Comparison of ENCODE assay signal across 9 mouse cellular contexts in genomic region chr15:83779387-83779786, GRCm38 (mm10). TPM values are rescaled to one million over a fixed set of nuclear protein-coding genes. Genes with fewer than 3 reads are reported as not detected.
A peak's percentile ranks its signal among the peaks of the same experiment; 100 is the strongest.
DNase-seq lines count a peak whose midpoint lies in the region; ATAC-seq and TF ChIP-seq lines count a peak whose summit lies in the region.
"Had no signal": no experiment of that assay in that cellular context is flagged by ENCODE, and none has a peak within 500 bp of the region (broad histone marks: within the 10 kb centered on the region; RNA-seq: fewer than 3 reads in every experiment).

TSS of gene Mpped1 (plus strand) at chr15:83779467.

- H3K9me3 ChIP-seq in limb, embryonic 14.5 days (ENCODE audit: control insufficient read depth, low read length): no peaks in the 10 kb centered on the region
- no peaks in the 10 kb centered on the region for H3K9me3 ChIP-seq in stomach, postnatal 0 days (ENCODE audit: control insufficient read depth, low read length)

- H3K4me2 ChIP-seq in limb, embryonic 14.5 days (replicated peaks; ENCODE audit: low read depth, low read length, severe bottlenecking): peak within 1 kb of the TSS; percentile 95
- H3K4me2 ChIP-seq in stomach, postnatal 0 days (replicated peaks; ENCODE audit: low read depth): peak within 1 kb of the TSS; percentile 57

- 0 out of 2 replicates have a peak, but pooled peaks have one; percentile 4 for ATAC-seq in limb, embryonic 14.5 days (ENCODE audit: low FRiP score, low read depth)
- ATAC-seq in stomach, postnatal 0 days (ENCODE audit: low FRiP score, low TSS enrichment): peak; percentile 49; the same call in 1 of the 2 replicates

- TF ChIP-seq CTCF in testis, adult 2 months (IDR thresholded peaks at IDR 0.05; ENCODE audit: control insufficient read depth, insufficient read depth, insufficient replicate concordance, low read depth, low read length): no peak
- no peak for TF ChIP-seq CTCF in stomach, postnatal 0 days (IDR thresholded peaks at IDR 0.05; ENCODE audit: low read depth)

- peak within 1 kb of the TSS; percentile 67 for H3K9ac ChIP-seq in limb, embryonic 14.5 days (ENCODE audit: low read depth, low read length, severe bottlenecking)
- peak within 1 kb of the TSS; percentile 23; the same call in 1 of the 2 replicates for H3K9ac ChIP-seq in stomach, postnatal 0 days (ENCODE audit: low read length)

- H3K4me1 ChIP-seq in testis, adult 2 months (ENCODE audit: control insufficient read depth, insufficient read depth, low read length): peaks cover 7% of the 10 kb centered on the region
- peaks cover 3% of the 10 kb centered on the region; the same call in 1 of the 2 replicates for H3K4me1 ChIP-seq in limb, embryonic 14.5 days (ENCODE audit: control insufficient read depth, insufficient read depth, low read length)
- H3K4me1 ChIP-seq in stomach, postnatal 0 days (replicated peaks; ENCODE audit: control insufficient read depth, insufficient read depth): no peaks in the 10 kb centered on the region

- no peak for TF ChIP-seq POLR2A in testis, adult 2 months (IDR thresholded peaks at IDR 0.05; ENCODE audit: control insufficient read depth, low read depth, low read length)
- no peak for TF ChIP-seq POLR2A in limb, embryonic 14.5 days (IDR thresholded peaks at IDR 0.05; ENCODE audit: borderline replicate concordance, extremely low read depth, insufficient read depth, insufficient read length)

- WGBS in limb, embryonic 14.5 days: 3% methylated on average over 14 of the region's 37 CpGs
- 4% methylated on average over 25 of the region's 37 CpGs for WGBS in stomach, postnatal 0 days

- H3K4me3 ChIP-seq in testis, adult 2 months (ENCODE audit: control insufficient read depth, low read depth, low read length): peak within 1 kb of the TSS; percentile 29; the same call in 1 of the 2 replicates
- H3K4me3 ChIP-seq in limb, embryonic 14.5 days (replicated peaks; ENCODE audit: low read length): peak within 1 kb of the TSS; percentile 57
- peak within 1 kb of the TSS; percentile 39 for H3K4me3 ChIP-seq in stomach, postnatal 0 days (ENCODE audit: low read depth, low read length)

- no peak within 1 kb of the TSS for H3K27ac ChIP-seq in testis, adult 2 months (ENCODE audit: control insufficient read depth, insufficient read depth, low read depth, low read length)
- no peak within 1 kb of the TSS for H3K27ac ChIP-seq in limb, embryonic 14.5 days (replicated peaks; ENCODE audit: low read depth, low read length)
- H3K27ac ChIP-seq in stomach, postnatal 0 days (replicated peaks): no peak within 1 kb of the TSS
- H3K27ac ChIP-seq: macrophage had no signal

- no peaks in the 10 kb centered on the region for H3K36me3 ChIP-seq in testis, adult 2 months (ENCODE audit: control insufficient read depth, insufficient read depth, low read length)
- no peaks in the 10 kb centered on the region for H3K36me3 ChIP-seq in limb, embryonic 14.5 days (ENCODE audit: control insufficient read depth, insufficient read depth, low read length)
- H3K36me3 ChIP-seq in stomach, postnatal 0 days (ENCODE audit: control insufficient read depth, insufficient read depth, low read length): no peaks in the 10 kb centered on the region

- no peak for TF ChIP-seq EP300 in stomach, postnatal 0 days (optimal IDR thresholded peaks at IDR 0.05)

- H3K27me3 ChIP-seq in testis, adult 2 months (ENCODE audit: control insufficient read depth, insufficient read depth, low read length): no peaks in the 10 kb centered on the region
- H3K27me3 ChIP-seq in limb, embryonic 14.5 days (ENCODE audit: control insufficient read depth, insufficient read depth, low read length): peaks cover 35% of the 10 kb centered on the region
- peaks cover 7% of the 10 kb centered on the region; the same call in 1 of the 2 replicates for H3K27me3 ChIP-seq in stomach, postnatal 0 days (ENCODE audit: control insufficient read depth, insufficient read depth, low read length)

- DNase-seq in frontal cortex, adult 2 months (ENCODE audit: extremely low spot score in 1 of 2, low spot score in 1 of 2): no peak
- DNase-seq in frontal cortex, postnatal 14 days (ENCODE audit: low spot score in 2 of 2): no peak
- DNase-seq in testis, postnatal 10 days (ENCODE audit: low spot score): no peak
- DNase-seq in limb, embryonic 14.5 days (ENCODE audit: low spot score): no peak
- no peak for DNase-seq in stomach, postnatal 0 days (ENCODE audit: low spot score)
- no peak for DNase-seq in testis, postnatal 14 days (ENCODE audit: low spot score)
- no peak for DNase-seq in lung, adult 18-20 months

RNA-seq across cellular contexts. Expression of gene Mpped1, which starts in this region (rescaled TPM):
- 127 and 144 TPM in 2 replicates for polyA plus RNA-seq in frontal cortex, adult 2 months (2012; rRNA removed)
- polyA plus RNA-seq in testis, adult 2 months (2012; rRNA removed): 4.1 and 5.6 TPM in 2 replicates
- polyA plus RNA-seq in limb, embryonic 14.5 days (2012; rRNA removed): 8.6 and 11.8 TPM in 2 replicates
- 9.2 and 9.7 TPM in 2 replicates for polyA plus RNA-seq in limb, embryonic 14.5 days (2014; fragmentation: Nextera tagmentation; extraction: Ambion mirVana)
- 0.08 and 0.10 TPM in 2 replicates for polyA plus RNA-seq in stomach, postnatal 0 days (2015; fragmentation: Nextera tagmentation; extraction: Ambion mirVana)
- polyA plus RNA-seq: macrophage had no signal

Comparison
In these comparisons a context has a peak if more than half of its experiments do, and no peak if none do; other contexts are left out.
1. RNA of gene Mpped1 (polyA plus RNA-seq): 127 to 144 TPM in frontal cortex, adult 2 months; 8.6 to 11.8 TPM in limb, embryonic 14.5 days, 4.1 to 5.6 TPM in testis, adult 2 months and 0.08 to 0.10 TPM in stomach, postnatal 0 days; every median in the first group is over 10 times any median in the second.
2. Peak in ATAC-seq, H3K4me3 ChIP-seq, H3K9ac ChIP-seq and H3K4me2 ChIP-seq in stomach, postnatal 0 days; RNA of the gene not detected or under 1 TPM.
3. Peak in every context shown above with its lines, with median percentiles within 50 percentile points of each other: H3K4me3 ChIP-seq.